Mouse (Mus musculus) kidney, adult 2 months (tissue): ENCODE measurements at regions not wholly inside any gene's neighbourhood (a gene's known extent, or its start where the extent isn't known, plus 50 kb on each side); places are given as distances from the start of the nearest gene placed in this dataset.

Experiments used
- CTCF ChIP-seq: fragments of 200-500 bp; conservative IDR thresholded peaks from 2 replicates; pipeline ENCODE4 v1.5.1; 2011; ENCODE audit warnings: low read depth, mild to moderate bottlenecking, control low read depth, low read length, moderate library complexity, mixed read lengths; ENCODE audit not compliant: insufficient read depth, insufficient read length
- POLR2A ChIP-seq: fragments of 200-500 bp; IDR thresholded peaks from one replicate; pipeline ENCODE4 v1.6.1; 2011; ENCODE audit warnings: low read depth, low read length, control low read depth

DNA sequence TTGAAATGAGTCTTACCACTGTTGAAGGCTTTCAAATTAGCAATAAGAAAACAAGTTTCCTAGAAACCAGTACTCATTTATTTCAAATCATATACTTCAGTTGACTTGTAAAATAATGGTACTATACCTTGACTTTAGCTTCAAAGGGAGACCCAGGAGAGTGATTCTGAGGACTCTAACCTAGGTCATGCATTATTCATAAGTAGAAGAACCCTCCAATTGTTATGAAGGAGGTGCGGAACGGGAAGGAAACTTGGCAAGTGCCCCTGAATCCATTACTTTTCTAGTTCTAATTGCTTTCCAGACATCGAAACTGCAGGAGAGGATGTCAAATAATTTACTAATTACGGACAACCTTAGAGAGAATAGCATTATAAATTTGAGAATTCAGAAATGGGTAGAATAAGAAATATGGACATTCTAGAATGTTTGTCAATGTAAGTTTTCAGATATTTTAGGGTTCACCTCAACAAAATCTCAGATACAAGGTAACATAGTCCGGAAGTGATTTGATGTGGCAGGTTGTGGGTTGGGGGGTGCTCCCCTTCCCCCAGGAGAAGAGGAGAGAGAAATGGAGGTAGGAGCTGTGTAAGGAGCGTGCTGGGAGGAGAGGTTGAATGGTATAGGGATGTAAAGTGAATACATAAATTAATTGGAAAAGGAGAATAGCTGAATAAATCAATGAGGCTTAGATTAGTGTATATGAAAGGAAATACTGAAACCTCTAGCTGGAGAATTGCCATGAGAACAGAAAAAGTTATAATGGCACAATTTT is 692.9 kb downstream of the Brinp3 start:
- TF ChIP-seq POLR2A (no peak), CTCF (no peak)
